Mouse (Mus musculus) hindbrain, embryonic 10.5 days (tissue): Measurements from ENCODE around the gene Fbln2. TPM values are rescaled to one million over a fixed set of nuclear protein-coding genes. Genes with fewer than 3 reads are reported as not detected.

ENCODE experiments used
- DNase-seq: peaks from one replicate; pipeline ENCODE4 v3.0.0-alpha.2; 2017; ENCODE audit warnings: low spot score
- H3K27ac ChIP-seq: fragments of 300-500 bp; sonication (generic); 2 replicates; pipeline ENCODE4 v1.5.1; 2016; ENCODE audit warnings: mild to moderate bottlenecking, moderate library complexity
- H3K27me3 ChIP-seq: fragments of 300-500 bp; sonication (generic); 2 replicates; pipeline ENCODE4 v1.6.1; 2016; ENCODE audit warnings: mild to moderate bottlenecking; ENCODE audit not compliant: poor library complexity, insufficient read depth, severe bottlenecking
- H3K36me3 ChIP-seq: fragments of 300-500 bp; sonication (generic); 2 replicates; pipeline ENCODE4 v1.6.1; 2016; ENCODE audit warnings: mild to moderate bottlenecking, moderate library complexity
- H3K4me1 ChIP-seq: fragments of 300-500 bp; sonication (generic); replicated peaks from 2 replicates; pipeline ENCODE4 v1.6.1; 2016; ENCODE audit warnings: mild to moderate bottlenecking
- H3K4me3 ChIP-seq: fragments of 300-500 bp; sonication (generic); 2 replicates; pipeline ENCODE4 v1.5.1; 2016; ENCODE audit warnings: mild to moderate bottlenecking, moderate library complexity
- H3K9me3 ChIP-seq: fragments of 300-500 bp; sonication (generic); 2 replicates; pipeline ENCODE4 v1.6.1; 2016; ENCODE audit warnings: mild to moderate bottlenecking, moderate library complexity
- WGBS: fragments of 180-500 bp; shearing (Covaris S2); methylation state at CpG from one replicate; pipeline ENCODE4 v1.1.7; 2016; 5-methylcytosine and 5-hydroxymethylcytosine counted together
- polyA plus RNA-seq: library from polyadenylated mRNA; unstranded; fragments of >200 nt; fragmentation: Nextera tagmentation; extraction: Ambion mirVana; gene quantifications from 2 replicates; pipeline ENCODE4 v1.2.1, GENCODE M21; 2016

Fbln2 gene
- polyA plus RNA-seq, 1 experiment from 2014 or later: 32.2 TPM

DNA sequence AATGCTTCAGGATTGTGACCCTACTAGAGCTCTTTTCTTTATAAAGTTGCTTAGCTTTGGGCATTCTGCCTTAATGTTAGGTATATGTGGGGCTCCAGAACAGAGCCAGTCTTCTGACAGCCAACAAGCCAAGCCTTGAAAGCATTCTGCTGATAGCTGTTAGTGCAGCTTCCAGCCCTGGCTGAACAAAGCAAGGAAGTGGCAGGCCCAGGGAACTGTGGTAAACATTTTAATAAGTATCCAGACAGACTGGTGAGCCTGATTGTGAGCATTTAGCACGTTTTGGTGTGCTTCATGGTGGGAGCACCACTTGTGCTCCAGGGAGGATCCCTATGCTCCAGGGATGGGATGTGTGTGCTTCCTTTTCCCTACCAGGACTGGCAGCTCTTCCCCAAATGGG lies 29.2 kb upstream of the Fbln2 start:
- H3K27ac ChIP-seq: no peak overlapping the region
- WGBS: 45% methylated on average over 1 of the region's 1 CpGs
- no peak overlapping the region for H3K4me3 ChIP-seq
- H3K27me3 ChIP-seq: no peaks in the 10 kb centered on the region
- no peaks in the 10 kb centered on the region for H3K9me3 ChIP-seq
- DNase-seq: no peak
- H3K4me1 ChIP-seq: peaks cover 29% of the 10 kb centered on the region
- no peaks in the 10 kb centered on the region for H3K36me3 ChIP-seq

- Histone ChIP-seq H3K9me3 (no peaks in the 10 kb centered on the region), H3K4me3 (no peak overlapping the region), H3K4me1 (peaks cover 29% of the 10 kb centered on the region), H3K27ac (no peak overlapping the region), H3K36me3 (no peaks in the 10 kb centered on the region), H3K27me3 (no peaks in the 10 kb centered on the region)
- WGBS: 64% methylated on average over 2 of the region's 2 CpGs
- DNase-seq: no peak
These were observed 28.3 kb upstream of the Fbln2 start for GRCm38 (mm10) chr6:91183980-91184379.

DNA sequence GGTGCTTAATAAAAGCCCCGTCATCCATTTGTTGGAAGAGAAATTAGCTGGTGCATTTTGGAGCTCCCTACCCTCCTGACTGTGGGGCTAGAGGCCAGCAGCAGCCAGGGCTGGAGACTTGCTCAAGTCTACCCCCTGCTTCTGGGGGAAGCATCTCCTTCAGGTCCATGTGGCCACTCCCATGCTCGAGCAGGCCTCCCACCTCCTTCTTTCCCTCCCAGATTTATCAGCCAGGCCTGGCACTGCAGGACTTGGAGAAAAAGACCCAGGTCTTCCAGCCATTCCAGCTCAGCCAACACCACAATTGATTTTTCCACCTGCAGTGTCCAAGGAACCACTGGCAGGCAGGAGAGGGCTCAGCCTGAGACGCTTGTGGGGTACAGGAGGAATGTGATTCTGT lies 27.5 kb upstream of the Fbln2 start:
- Histone ChIP-seq H3K36me3 (no peaks in the 10 kb centered on the region), H3K4me3 (no peak overlapping the region), H3K9me3 (no peaks in the 10 kb centered on the region), H3K27me3 (no peaks in the 10 kb centered on the region), H3K4me1 (peaks cover 29% of the 10 kb centered on the region), H3K27ac (no peak overlapping the region)
- WGBS: 74% methylated on average over 3 of the region's 3 CpGs
- DNase-seq: no peak

DNA sequence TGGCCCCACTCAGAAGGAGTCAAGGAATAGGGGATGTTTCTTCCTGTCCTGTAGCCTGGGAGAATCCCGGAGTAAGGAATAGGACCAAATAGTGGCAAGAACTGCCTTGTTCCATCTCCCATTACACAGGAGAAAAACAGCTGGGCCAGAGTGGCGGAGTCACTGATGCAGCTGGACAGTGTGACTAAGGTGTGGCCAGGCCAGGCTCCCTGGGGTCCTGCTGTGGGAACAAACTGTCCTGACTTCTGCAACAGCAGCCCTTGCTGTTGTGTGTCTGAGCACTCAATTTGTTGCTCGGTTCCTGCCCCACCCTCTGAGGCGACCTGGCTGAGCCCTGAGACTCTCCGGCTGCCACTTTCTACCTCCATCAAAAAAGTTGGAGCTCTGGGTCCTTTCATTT lies 26.8 kb upstream of the Fbln2 start:
- H3K4me1 ChIP-seq: peaks cover 25% of the 10 kb centered on the region
- WGBS: 88% methylated on average over 5 of the region's 5 CpGs
- no peaks in the 10 kb centered on the region for H3K9me3 ChIP-seq
- H3K27ac ChIP-seq: no peak overlapping the region
- H3K36me3 ChIP-seq: no peaks in the 10 kb centered on the region
- no peak overlapping the region for H3K4me3 ChIP-seq
- DNase-seq: no peak
- no peaks in the 10 kb centered on the region for H3K27me3 ChIP-seq

DNA sequence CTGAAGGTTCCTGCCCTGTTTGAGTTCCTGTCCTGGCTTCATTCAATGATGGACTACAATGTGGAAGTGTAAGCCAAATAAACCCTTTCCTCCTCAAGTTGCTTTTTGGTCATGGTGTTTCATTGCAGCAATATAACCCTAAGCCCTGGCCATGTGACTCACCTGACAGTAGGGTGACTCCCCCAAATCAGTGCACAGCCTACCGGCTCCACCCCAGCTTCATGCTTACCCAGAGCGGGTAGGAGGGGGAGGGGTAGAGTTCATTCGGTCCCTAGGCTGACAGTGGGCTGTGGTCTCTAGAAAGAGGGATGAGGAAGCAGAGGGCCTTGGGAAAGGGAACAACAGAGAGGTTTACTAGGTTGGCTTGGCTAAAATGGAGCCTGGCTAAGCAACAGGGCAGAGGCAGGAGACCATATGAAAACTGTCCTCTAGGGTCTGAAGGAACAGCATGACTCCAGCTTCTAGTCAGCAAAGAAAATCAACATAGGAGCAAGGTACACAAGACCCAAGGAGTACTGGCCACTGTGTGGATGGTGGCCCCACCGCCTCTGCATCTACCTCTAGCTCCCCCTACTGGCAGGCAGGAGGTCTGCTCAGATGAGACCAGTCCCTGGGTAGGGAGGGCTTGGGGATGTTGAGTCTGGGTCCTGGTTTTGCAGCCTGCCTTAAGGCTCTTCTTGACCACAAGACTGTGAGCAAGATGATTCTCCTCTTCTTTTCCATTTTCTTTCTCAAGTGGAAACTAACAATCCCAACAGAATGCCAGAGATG lies 25.9 kb upstream of the Fbln2 start:
- Histone ChIP-seq H3K9me3 (no peaks in the 10 kb centered on the region), H3K27me3 (no peaks in the 10 kb centered on the region), H3K4me1 (peaks cover 21% of the 10 kb centered on the region), H3K27ac (no peak overlapping the region), H3K4me3 (no peak overlapping the region), H3K36me3 (no peaks in the 10 kb centered on the region)
- 55% methylated on average over 4 of the region's 4 CpGs for WGBS
- DNase-seq: no peak

- no peaks in the 10 kb centered on the region for H3K36me3 ChIP-seq
- no peaks in the 10 kb centered on the region for H3K9me3 ChIP-seq
- no peak overlapping the region for H3K4me3 ChIP-seq
- DNase-seq: no peak
- no peaks in the 10 kb centered on the region for H3K27me3 ChIP-seq
- H3K27ac ChIP-seq: no peak overlapping the region
- WGBS: 88% methylated on average over 6 of the region's 6 CpGs
- peaks cover 22% of the 10 kb centered on the region; the same call in 1 of the 2 replicates for H3K4me1 ChIP-seq
These were observed 25.3 kb upstream of the Fbln2 start for GRCm38 (mm10) chr6:91186934-91187333.

DNA sequence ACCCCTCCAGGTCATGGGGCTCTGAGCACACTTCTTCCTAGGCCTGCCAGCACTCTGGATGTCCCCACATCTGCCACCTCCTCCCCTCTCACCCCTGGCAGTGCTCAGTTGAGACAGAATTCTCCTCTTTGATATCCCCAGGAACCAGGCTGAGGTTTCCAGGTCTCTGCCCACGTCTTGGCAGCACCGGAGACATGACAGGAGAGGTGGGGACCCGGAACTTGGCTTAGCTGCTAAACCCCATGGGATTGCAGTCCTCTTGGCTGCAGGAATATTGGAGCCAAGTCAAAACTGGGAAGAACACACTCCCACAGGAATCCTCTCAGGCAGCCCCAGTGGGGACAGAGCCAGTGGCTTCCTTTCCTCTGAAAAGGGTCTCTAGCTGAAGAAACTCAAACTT lies 24.4 kb upstream of the Fbln2 start:
- 81% methylated on average over 3 of the region's 3 CpGs for WGBS
- DNase-seq: no peak
- no peak overlapping the region for H3K4me3 ChIP-seq
- H3K9me3 ChIP-seq: no peaks in the 10 kb centered on the region
- peaks cover 28% of the 10 kb centered on the region for H3K4me1 ChIP-seq
- H3K27me3 ChIP-seq: no peaks in the 10 kb centered on the region
- H3K36me3 ChIP-seq: no peaks in the 10 kb centered on the region
- no peak overlapping the region for H3K27ac ChIP-seq

- Histone ChIP-seq H3K27me3 (no peaks in the 10 kb centered on the region), H3K4me3 (no peak overlapping the region), H3K27ac (no peak overlapping the region), H3K9me3 (no peaks in the 10 kb centered on the region), H3K36me3 (no peaks in the 10 kb centered on the region), H3K4me1 (peaks cover 19% of the 10 kb centered on the region)
- WGBS: 88% methylated on average over 6 of the region's 6 CpGs
- DNase-seq: no peak
These were observed 22.3 kb upstream of the Fbln2 start for GRCm38 (mm10) chr6:91189971-91190370.

DNA sequence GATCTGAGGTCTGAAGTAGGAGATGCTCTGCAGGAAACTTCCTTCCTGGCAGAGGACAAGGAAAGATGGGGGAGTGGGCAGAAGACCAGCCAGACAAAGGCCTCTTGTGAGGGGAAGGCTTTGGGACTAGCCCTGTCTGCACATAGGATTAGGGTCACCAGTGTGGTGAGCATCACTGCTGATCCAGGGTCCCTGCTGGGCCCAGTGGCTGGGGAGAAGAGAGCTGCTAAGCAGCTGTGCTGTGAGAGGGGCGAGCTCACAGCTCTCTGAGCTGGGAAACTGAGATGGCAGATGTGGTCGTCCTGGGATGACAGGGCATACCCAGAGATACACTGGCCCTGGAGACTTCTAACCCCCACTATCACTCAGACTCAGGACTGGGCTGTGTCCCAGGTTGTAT lies 20.8 kb upstream of the Fbln2 start:
- H3K4me3 ChIP-seq: no peak overlapping the region
- DNase-seq: no peak
- H3K36me3 ChIP-seq: no peaks in the 10 kb centered on the region
- no peaks in the 10 kb centered on the region for H3K9me3 ChIP-seq
- peaks cover 28% of the 10 kb centered on the region for H3K4me1 ChIP-seq
- H3K27ac ChIP-seq: peak overlapping the region; percentile 6; the same call in 1 of the 2 replicates
- 51% methylated on average over 2 of the region's 2 CpGs for WGBS
- 0 out of 2 replicates have a peak, but pooled peaks cover 4% of the 10 kb centered on the region for H3K27me3 ChIP-seq

- 0 out of 2 replicates have a peak, but pooled peaks cover 4% of the 10 kb centered on the region for H3K27me3 ChIP-seq
- H3K9me3 ChIP-seq: no peaks in the 10 kb centered on the region
- 78% methylated on average over 3 of the region's 3 CpGs for WGBS
- no peak overlapping the region for H3K4me3 ChIP-seq
- DNase-seq: no peak
- H3K27ac ChIP-seq: 0 out of 2 replicates have a peak overlapping the region, but pooled peaks have one; percentile 30
- H3K36me3 ChIP-seq: no peaks in the 10 kb centered on the region
- peaks cover 30% of the 10 kb centered on the region for H3K4me1 ChIP-seq
These were observed 19.8 kb upstream of the Fbln2 start for GRCm38 (mm10) chr6:91192421-91192820.

GRCm38 (mm10) chr6:91192851-91193545 lies 19.3 kb upstream of the Fbln2 start:
- H3K27ac ChIP-seq: 0 out of 2 replicates have a peak overlapping the region, but pooled peaks have one; percentile 30
- H3K4me1 ChIP-seq: peaks cover 30% of the 10 kb centered on the region
- WGBS: 58% methylated on average over 1 of the region's 1 CpGs
- peaks cover 9% of the 10 kb centered on the region; the same call in 1 of the 2 replicates for H3K27me3 ChIP-seq
- no peaks in the 10 kb centered on the region for H3K9me3 ChIP-seq
- H3K4me3 ChIP-seq: no peak overlapping the region
- H3K36me3 ChIP-seq: no peaks in the 10 kb centered on the region
- DNase-seq: no peak

GRCm38 (mm10) chr6:91198456-91198855 lies 13.8 kb upstream of the Fbln2 start:
- H3K27ac ChIP-seq: no peak overlapping the region
- no peak overlapping the region for H3K4me3 ChIP-seq
- H3K27me3 ChIP-seq: peaks cover 15% of the 10 kb centered on the region
- WGBS: 67% methylated on average over 2 of the region's 2 CpGs
- no peak for DNase-seq
- H3K36me3 ChIP-seq: no peaks in the 10 kb centered on the region
- no peaks in the 10 kb centered on the region for H3K9me3 ChIP-seq
- peaks cover 42% of the 10 kb centered on the region for H3K4me1 ChIP-seq
